Mouse (Mus musculus) left cerebral cortex, adult 9 months (tissue): ENCODE results near the gene Hoxa9.

Experiments
- DNase-seq, 2 experiments: peaks; one replicate each; pipeline ENCODE4 v3.0.0; 2022; ENCODE audit warnings: low spot score in 2 of 2

Gene Hoxa9

GRCm38 (mm10) chr6:52230516-52231165 lies at the start of gene Hoxa9:
TSS of gene Hoxa9 (minus strand) at chr6:52231089.
- no peak for DNase-seq

DNA sequence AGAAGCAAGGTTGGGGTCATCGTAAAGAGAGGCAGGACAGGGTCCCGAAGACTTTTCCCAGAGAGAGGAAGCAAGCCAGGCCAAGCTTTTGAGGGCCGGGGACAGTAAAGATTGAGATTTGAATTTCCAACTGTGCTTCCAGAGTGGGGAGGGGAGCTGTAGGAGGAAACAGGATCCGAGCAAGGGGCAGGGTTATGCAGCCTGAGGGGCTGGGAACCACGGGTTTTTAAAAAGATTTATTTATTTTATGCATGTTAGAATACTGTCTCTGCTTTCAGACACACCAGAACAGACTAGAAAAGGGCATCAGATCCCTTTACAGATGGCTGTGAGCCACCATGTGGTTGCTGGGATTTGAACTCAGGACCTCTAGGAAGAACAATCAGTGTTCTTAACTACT lies 46.0 kb upstream of the Hoxa9 start:
- DNase-seq = no peak

- no peak for DNase-seq
Observed at GRCm38 (mm10) chr6:52276382-52276781, 45.5 kb upstream of the Hoxa9 start.

- no peak for DNase-seq
Observed at GRCm38 (mm10) chr6:52275563-52276280, 44.8 kb upstream of the Hoxa9 start.

DNA sequence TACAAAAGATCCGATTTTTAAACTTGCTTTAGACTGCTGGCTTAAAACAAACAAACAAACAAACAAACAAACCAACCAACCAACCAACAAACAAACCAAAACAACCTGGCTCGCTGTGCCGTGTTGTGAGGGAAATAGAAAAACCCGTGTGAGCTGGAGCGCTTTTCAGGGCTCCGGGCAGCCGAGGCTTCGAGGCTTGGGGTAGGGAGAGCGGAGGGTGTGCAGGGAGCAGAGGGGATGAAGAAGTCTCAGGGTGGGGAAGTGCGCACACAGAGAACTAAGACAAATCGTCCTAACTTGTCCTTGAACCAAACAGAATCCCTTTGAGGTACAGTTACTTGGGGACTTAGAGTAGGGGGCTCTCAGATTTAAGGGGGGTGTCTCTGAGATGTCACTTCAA lies 43.7 kb upstream of the Hoxa9 start:
- DNase-seq = no peak

- DNase-seq = no peak
Observed at GRCm38 (mm10) chr6:52273656-52274280, 42.9 kb upstream of the Hoxa9 start.

GRCm38 (mm10) chr6:52272766-52273655 lies 42.1 kb upstream of the Hoxa9 start:
- DNase-seq = no peak

DNA sequence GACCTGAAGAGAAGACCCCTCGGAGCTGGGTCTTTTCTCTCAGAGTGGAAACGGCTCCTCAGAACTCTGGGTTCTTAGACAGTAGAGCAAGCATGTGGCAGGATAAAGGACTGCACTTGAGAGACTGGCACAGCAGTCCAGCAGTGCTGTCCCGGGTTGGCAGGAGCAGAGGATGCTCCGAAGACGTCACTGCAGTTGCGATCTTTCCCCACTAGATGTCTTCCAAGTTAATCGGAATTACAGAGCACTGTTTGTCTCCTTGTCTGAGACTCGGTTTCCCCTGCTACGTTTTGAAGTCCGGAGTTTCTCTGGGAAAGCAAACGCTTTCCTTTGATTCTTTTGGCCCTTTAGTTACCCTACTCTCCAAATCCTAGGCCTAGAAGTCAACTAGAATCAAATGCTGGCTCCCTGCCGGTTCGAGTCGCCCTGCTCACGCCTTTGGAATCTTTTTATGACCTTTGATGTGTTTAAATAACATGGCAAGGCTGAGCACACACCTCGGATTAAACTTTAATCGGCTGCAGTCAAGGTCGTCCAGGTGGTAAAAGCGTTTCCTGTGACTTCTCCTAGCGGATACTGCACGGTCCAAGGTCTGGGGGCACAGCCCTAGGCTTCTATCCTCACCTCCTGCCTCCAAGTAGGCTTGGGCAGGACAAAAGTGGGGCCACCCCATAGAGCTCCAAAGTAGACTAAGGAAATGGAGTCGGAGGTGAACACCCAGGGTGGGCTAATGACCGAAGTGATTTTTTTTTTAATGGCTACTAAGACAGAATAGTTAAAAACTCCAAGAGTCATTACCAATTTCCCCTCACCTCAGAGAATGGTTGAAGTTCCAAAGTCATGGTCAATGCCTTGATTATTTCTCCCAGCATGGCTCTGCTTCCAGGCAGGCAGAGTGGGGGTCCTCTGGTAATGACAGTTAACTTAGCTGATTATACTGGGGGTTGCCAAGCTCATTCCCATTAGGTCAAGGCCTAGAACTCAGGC lies 39.9 kb upstream of the Hoxa9 start:
- DNase-seq = peak in 1 of 2 experiments; percentile 70

DNA sequence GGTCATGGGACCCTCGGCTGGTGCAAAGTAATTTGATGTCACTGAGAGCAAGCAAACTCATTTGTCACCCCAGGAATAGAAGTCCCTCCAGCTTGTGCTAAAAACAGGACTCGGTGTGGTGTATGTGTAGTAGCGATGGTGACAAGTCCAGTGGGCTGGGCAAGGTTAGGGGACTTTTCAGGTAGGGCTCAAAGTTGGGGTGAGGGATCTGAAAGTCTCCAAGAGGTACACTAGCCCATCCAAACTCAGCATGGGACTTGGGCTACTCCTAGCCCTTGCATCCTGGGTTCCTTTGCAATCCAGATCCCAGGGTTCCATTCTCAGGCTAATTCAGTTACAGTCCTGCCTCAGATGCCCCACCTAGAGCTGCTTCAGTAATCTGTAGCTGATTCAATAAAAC lies 37.9 kb upstream of the Hoxa9 start:
- no peak for DNase-seq

DNA sequence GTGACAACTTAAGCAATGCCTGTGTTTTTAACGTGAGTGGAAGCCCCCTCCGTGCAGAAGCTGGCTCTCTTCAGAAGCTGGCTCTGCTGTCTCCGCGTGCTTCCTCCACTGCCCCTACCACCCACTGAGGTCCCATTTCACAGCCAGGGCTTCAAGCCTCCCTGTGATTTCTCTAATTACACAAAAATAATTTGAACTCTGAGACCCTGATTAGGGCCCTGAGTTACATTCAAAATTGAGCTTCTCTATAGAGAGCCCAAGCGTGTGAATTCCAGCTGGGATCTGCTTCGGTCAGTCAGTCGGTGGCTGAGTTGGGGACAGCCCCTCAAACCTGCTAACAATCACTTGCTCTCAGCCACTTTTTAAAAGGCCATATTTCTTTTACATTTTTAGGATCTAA lies 37.5 kb upstream of the Hoxa9 start:
- DNase-seq = no peak

GRCm38 (mm10) chr6:52267691-52268090 lies 36.8 kb upstream of the Hoxa9 start:
- no peak for DNase-seq

DNA sequence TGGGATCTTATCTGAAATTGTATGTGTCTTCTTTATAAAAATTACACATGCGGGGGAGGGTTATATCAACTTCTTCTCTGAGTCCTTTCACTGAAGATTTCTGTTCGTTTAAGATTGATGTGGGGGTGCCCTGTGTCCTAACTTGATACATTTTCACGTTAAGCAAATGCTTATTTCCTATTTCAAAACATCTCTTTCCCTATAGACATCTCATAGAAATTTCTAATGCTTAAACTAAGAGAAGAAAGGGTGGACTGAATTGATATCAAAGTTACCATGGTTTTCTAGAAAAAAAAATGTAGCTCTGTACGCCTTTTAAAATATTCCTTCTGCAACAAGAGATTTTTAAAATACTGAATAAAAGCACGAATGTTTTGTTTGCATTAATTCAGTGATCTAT lies 36.3 kb upstream of the Hoxa9 start:
- DNase-seq = no peak

DNA sequence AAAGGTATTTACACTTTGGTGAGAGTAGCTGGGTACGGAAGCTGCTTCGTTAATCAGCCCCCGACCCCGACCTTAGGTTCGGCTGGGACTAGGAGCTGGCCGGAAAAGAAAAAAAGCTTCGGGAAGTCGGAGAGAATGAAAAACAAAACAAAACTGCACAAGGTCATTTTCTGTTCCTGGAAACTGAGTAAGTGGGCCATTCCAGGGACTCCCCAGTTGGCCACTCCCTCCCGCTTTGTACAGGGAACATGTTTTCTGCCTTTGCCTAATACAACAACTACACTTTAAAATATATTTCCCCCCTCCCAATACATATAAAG lies 35.7 kb upstream of the Hoxa9 start:
- DNase-seq = no peak

- DNase-seq = no peak
Observed at GRCm38 (mm10) chr6:52265913-52266665, 35.2 kb upstream of the Hoxa9 start.

DNA sequence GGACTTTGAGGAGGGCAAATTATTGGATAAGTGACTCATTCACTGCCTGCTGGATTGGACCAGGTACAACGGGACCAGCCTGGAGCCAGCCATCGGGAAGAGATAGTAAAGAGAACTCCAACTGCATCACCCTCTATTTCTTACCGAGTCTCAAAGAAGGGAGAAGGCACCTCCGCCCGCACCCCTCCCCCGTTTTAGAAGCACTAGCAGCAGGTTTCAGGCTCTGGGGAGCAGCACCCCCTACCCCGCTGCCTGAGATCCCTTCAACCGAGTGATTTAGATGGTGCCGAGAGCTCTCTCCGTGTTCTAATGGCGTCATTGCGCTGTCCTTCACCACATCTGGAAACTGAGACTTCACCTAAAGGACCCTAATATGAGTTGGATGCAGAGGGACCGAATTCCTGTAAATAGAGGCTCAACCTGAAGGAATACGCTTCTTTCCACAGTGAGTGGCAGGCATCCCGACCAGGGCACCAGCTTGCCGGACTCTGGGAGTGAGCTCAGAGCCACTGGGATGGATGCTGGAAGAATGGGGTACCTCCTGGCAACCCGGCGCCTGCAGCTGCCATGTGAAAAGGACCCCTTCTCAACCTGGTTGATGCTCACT lies 34.5 kb upstream of the Hoxa9 start:
- DNase-seq = no peak

DNA sequence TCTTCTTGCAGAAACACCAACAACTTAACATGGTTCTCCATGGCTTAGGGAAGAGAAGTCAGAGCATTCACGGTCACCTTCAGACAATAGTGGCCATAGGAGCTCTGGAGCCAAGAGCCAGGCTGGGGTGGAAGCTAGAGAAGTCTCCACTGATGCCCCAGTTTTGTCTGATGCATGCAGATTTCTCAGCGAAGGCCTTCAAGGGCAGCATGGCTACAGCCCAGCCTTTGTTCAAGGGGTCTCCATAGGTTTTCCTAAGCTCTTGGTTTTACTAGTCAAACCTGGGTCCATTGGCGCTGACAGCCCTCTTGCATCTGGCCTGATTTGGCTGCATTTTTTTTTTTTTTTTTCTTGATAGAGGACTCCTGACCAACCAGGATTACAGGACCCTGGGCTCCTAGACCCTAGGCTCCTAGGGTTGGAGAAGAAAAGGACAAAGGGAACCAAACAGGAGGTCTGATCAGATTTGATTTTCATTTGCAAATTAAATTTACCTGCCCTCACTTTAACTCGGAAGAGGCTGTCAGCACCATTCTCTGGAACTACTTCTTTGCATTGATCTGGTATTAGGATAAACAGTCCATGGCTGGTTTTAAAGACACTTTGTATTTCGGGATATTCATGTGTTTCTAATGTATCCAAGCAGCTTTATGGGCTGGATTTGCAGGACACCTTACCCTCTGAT lies 33.4 kb upstream of the Hoxa9 start:
- no peak for DNase-seq

DNA sequence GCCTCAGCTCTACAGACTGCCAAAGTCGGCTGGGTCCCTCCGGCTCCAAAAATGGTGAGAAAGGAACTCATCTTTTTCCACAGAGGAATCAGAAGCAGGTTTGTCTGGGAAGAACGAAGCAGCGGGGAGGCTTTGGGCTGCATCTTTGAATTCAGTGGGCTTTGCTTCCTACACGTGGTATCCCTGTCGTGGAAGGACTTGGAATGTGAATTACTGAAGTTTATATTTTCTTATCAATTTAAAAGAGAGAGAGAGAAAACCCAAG lies 32.4 kb upstream of the Hoxa9 start:
- DNase-seq = no peak

DNA sequence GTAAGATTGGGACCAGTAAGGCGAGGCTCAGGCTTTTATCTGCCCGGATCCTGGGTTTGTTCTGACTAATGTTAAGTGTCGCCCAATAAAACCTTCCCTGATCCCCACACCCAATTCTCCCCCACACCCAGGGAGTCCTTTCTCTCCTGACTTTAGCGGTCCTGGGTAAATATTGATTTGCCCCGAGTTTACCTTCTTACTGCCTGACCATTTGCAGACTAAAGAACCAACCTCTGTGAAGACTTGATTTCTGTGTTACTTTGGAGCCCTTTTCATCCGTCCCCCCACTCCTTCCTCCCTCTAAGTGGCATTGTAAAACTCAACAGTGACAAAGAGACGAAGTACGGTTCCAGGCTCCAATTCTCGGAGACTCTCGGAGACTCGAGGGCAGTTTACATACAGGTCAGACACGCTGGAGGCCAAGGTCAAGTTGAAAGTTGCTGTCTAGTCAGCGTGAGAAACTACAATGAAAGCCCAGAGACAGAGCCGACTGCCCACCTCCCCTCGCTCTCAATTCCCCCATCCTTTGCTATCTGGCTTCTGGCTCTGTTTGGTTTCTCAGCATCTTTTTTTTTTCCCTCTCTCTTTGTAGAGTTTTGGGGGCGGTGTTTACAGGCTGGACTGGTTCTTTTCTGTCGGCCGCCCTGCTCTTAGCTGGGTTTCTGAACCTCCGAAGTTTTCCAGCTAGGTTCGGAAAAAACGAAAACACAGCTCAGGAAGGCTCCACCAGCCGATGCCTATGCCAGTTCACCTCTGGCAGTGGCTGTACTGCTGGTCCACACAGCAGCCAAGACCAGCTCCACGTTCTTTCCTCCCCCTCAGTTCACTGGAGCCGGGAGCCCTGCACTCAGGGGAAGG lies 31.8 kb upstream of the Hoxa9 start:
- no peak for DNase-seq
